Mouse (Mus musculus): ENCODE data around the gene Gm45062. TPM values are rescaled to one million over a fixed set of nuclear protein-coding genes. Genes with fewer than 3 reads are reported as not detected.
A peak's percentile ranks its signal among the peaks of the same experiment; 100 is the strongest.

Gm45062 gene
- total and polyA plus RNA-seq, 2 experiments from 2014 or later: 2.5 to 8.1 TPM

- no peak for ATAC-seq (ENCODE audit: low FRiP score)
- no peak overlapping the region for H3K9ac ChIP-seq (replicated peaks; ENCODE audit: low read length, poor library complexity, severe bottlenecking)
- no peak overlapping the region for H3K27ac ChIP-seq (ENCODE audit: low read depth, low read length)
- no peak for TF ChIP-seq CTCF (IDR thresholded peaks at IDR 0.05)
- no peaks in the 10 kb centered on the region; the same call in 1 of the 2 replicates for H3K36me3 ChIP-seq (ENCODE audit: insufficient read depth, low read length)
- no peaks in the 10 kb centered on the region for H3K9me3 ChIP-seq (ENCODE audit: low read length)
- 94% methylated on average over 9 of the region's 9 CpGs for WGBS
- no peak overlapping the region for H3K4me2 ChIP-seq (ENCODE audit: low read depth, low read length, poor library complexity, severe bottlenecking)
- no peaks in the 10 kb centered on the region for H3K27me3 ChIP-seq (ENCODE audit: insufficient read depth, low read length)
- no peaks in the 10 kb centered on the region for H3K4me1 ChIP-seq (ENCODE audit: insufficient read depth, low read length)
- no peak overlapping the region for H3K4me3 ChIP-seq (ENCODE audit: low read depth, low read length)
- DNase-seq (ENCODE audit: low spot score): no peak
These were observed 171.5 kb downstream of the Gm45062 start for GRCm38 (mm10) chr6:8430610-8431234.

GRCm38 (mm10) chr6:8433179-8433578 lies 173.9 kb downstream of the Gm45062 start:
- no peak for ATAC-seq (ENCODE audit: low FRiP score)
- Histone ChIP-seq H3K27ac (ENCODE audit: low read depth, low read length) (no peak overlapping the region), H3K4me1 (ENCODE audit: insufficient read depth, low read length) (no peaks in the 10 kb centered on the region), H3K36me3 (ENCODE audit: insufficient read depth, low read length) (no peaks in the 10 kb centered on the region), H3K9ac (replicated peaks; ENCODE audit: low read length, poor library complexity, severe bottlenecking) (no peak overlapping the region), H3K4me3 (ENCODE audit: low read depth, low read length) (no peak overlapping the region), H3K9me3 (ENCODE audit: low read length) (no peaks in the 10 kb centered on the region), H3K4me2 (ENCODE audit: low read depth, low read length, poor library complexity, severe bottlenecking) (no peak overlapping the region), H3K27me3 (ENCODE audit: insufficient read depth, low read length) (no peaks in the 10 kb centered on the region)
- no peak for DNase-seq (ENCODE audit: low spot score)
- 69% methylated on average over 9 of the region's 9 CpGs for WGBS
- no peak for TF ChIP-seq CTCF (IDR thresholded peaks at IDR 0.05)

- Histone ChIP-seq H3K4me3 (ENCODE audit: low read depth, low read length) (no peak overlapping the region), H3K27me3 (ENCODE audit: insufficient read depth, low read length) (no peaks in the 10 kb centered on the region), H3K27ac (ENCODE audit: low read depth, low read length) (no peak overlapping the region), H3K9me3 (ENCODE audit: low read length) (no peaks in the 10 kb centered on the region), H3K4me1 (ENCODE audit: insufficient read depth, low read length) (no peaks in the 10 kb centered on the region), H3K9ac (replicated peaks; ENCODE audit: low read length, poor library complexity, severe bottlenecking) (no peak overlapping the region), H3K4me2 (ENCODE audit: low read depth, low read length, poor library complexity, severe bottlenecking) (no peak overlapping the region), H3K36me3 (ENCODE audit: insufficient read depth, low read length) (no peaks in the 10 kb centered on the region)
- ATAC-seq (ENCODE audit: low FRiP score): no peak
- WGBS: 88% methylated on average over 3 of the region's 3 CpGs
- no peak for DNase-seq (ENCODE audit: low spot score)
- TF ChIP-seq CTCF (IDR thresholded peaks at IDR 0.05): no peak
These were observed 178.7 kb downstream of the Gm45062 start for GRCm38 (mm10) chr6:8437937-8438336.

- Histone ChIP-seq H3K4me1 (ENCODE audit: insufficient read depth, low read length) (no peaks in the 10 kb centered on the region), H3K9ac (replicated peaks; ENCODE audit: low read length, poor library complexity, severe bottlenecking) (no peak overlapping the region), H3K4me3 (ENCODE audit: low read depth, low read length) (no peak overlapping the region), H3K4me2 (ENCODE audit: low read depth, low read length, poor library complexity, severe bottlenecking) (no peak overlapping the region), H3K9me3 (ENCODE audit: low read length) (no peaks in the 10 kb centered on the region), H3K36me3 (ENCODE audit: insufficient read depth, low read length) (no peaks in the 10 kb centered on the region), H3K27ac (ENCODE audit: low read depth, low read length) (no peak overlapping the region), H3K27me3 (ENCODE audit: insufficient read depth, low read length) (no peaks in the 10 kb centered on the region)
- ATAC-seq (ENCODE audit: low FRiP score) (no peak), DNase-seq (ENCODE audit: low spot score) (no peak)
- TF ChIP-seq CTCF (IDR thresholded peaks at IDR 0.05): no peak
- WGBS: 93% methylated on average over 3 of the region's 3 CpGs
These were observed 182.6 kb downstream of the Gm45062 start for GRCm38 (mm10) chr6:8441814-8442213.

GRCm38 (mm10) chr6:8446786-8447185 lies 187.5 kb downstream of the Gm45062 start:
- Histone ChIP-seq H3K4me1 (ENCODE audit: insufficient read depth, low read length) (no peaks in the 10 kb centered on the region), H3K4me2 (ENCODE audit: low read depth, low read length, poor library complexity, severe bottlenecking) (no peak overlapping the region), H3K9me3 (ENCODE audit: low read length) (no peaks in the 10 kb centered on the region), H3K27me3 (ENCODE audit: insufficient read depth, low read length) (no peaks in the 10 kb centered on the region), H3K36me3 (ENCODE audit: insufficient read depth, low read length) (no peaks in the 10 kb centered on the region), H3K27ac (ENCODE audit: low read depth, low read length) (no peak overlapping the region), H3K4me3 (ENCODE audit: low read depth, low read length) (no peak overlapping the region), H3K9ac (replicated peaks; ENCODE audit: low read length, poor library complexity, severe bottlenecking) (no peak overlapping the region)
- WGBS: 40% methylated on average over 5 of the region's 5 CpGs
- ATAC-seq (ENCODE audit: low FRiP score) (peak; percentile 56; the same call in 1 of the 2 replicates), DNase-seq (ENCODE audit: low spot score) (peak; percentile 62)
- TF ChIP-seq CTCF (IDR thresholded peaks at IDR 0.05): no peak

GRCm38 (mm10) chr6:8455599-8455998 lies 196.3 kb downstream of the Gm45062 start:
- Histone ChIP-seq H3K27me3 (ENCODE audit: insufficient read depth, low read length) (no peaks in the 10 kb centered on the region), H3K9ac (replicated peaks; ENCODE audit: low read length, poor library complexity, severe bottlenecking) (no peak overlapping the region), H3K4me3 (ENCODE audit: low read depth, low read length) (no peak overlapping the region), H3K4me1 (ENCODE audit: insufficient read depth, low read length) (no peaks in the 10 kb centered on the region), H3K36me3 (ENCODE audit: insufficient read depth, low read length) (no peaks in the 10 kb centered on the region), H3K9me3 (ENCODE audit: low read length) (no peaks in the 10 kb centered on the region), H3K4me2 (ENCODE audit: low read depth, low read length, poor library complexity, severe bottlenecking) (no peak overlapping the region), H3K27ac (ENCODE audit: low read depth, low read length) (no peak overlapping the region)
- no peak for TF ChIP-seq CTCF (IDR thresholded peaks at IDR 0.05)
- DNase-seq (ENCODE audit: low spot score) (peak; percentile 54), ATAC-seq (ENCODE audit: low FRiP score) (no peak)
- WGBS: 79% methylated on average over 5 of the region's 5 CpGs

All from midbrain, postnatal 0 days (tissue).